Mouse (Mus musculus): Measurements from ENCODE around the gene Otos. TPM values are rescaled to one million over a fixed set of nuclear protein-coding genes. Genes with fewer than 3 reads are reported as not detected.

Gene Otos
- polyA plus RNA-seq, 1 experiment = not detected

DNA sequence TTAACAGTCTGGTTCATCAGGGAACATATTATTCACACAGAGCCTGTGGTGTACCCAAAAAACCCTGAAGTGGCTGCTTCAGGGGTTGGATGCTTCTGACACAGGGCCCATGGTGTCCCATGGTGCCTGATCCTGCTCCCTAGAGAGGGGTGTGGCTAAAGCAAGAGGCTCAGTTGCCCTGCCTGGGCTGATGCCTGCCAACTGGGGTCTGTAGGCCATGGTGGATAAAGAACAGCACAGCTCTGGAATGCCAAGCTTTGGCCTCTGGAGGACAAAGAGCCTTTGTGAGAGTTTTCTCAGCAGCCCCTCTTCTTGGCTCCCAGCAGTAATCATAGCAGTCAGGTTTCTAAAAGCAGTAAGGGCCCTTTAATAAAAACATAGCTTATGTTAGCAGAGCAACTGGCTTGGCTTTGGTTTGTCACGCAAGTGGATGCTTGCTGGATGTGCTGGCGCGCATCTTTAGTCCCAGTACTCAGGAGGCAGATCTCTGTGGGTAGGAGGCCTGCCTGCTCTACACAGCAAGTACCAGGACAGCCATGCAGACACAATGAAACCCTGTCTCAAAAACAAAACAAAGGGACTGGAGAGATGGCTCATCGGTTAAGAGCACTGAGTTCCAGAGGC is 13.6 kb downstream of the Otos start:
- TF ChIP-seq CTCF (IDR thresholded peaks at IDR 0.05; ENCODE audit: control insufficient read depth, insufficient read depth, low read length) = no peak
- TF ChIP-seq POLR2A (IDR thresholded peaks at IDR 0.05; ENCODE audit: borderline replicate concordance, control insufficient read depth, low read depth, low read length) = no peak
- 87% methylated on average over 4 of the region's 4 CpGs for WGBS

GRCm38 (mm10) chr1:92634569-92634968 is 14.1 kb downstream of the Otos start:
- Histone ChIP-seq H3K4me3 (replicated peaks; ENCODE audit: control insufficient read depth, low read depth, low read length) (no peak overlapping the region), H3K27ac (ENCODE audit: control insufficient read depth, insufficient read depth, low read depth, low read length, poor library complexity) (no peak overlapping the region), H3K4me1 (ENCODE audit: control insufficient read depth, insufficient read depth, low read length) (no peaks in the 10 kb centered on the region)
- 68% methylated on average over 1 of the region's 1 CpGs for WGBS
- TF ChIP-seq POLR2A (IDR thresholded peaks at IDR 0.05; ENCODE audit: borderline replicate concordance, control insufficient read depth, low read depth, low read length) (no peak), CTCF (IDR thresholded peaks at IDR 0.05; ENCODE audit: control insufficient read depth, insufficient read depth, low read length) (no peak)

More for the DNA sequence above, 13.6 kb downstream of the Otos start:
- Histone ChIP-seq H3K27ac (ENCODE audit: control insufficient read depth, insufficient read depth, low read depth, low read length, poor library complexity) (no peak overlapping the region), H3K4me1 (ENCODE audit: control insufficient read depth, insufficient read depth, low read length) (peaks cover 3% of the 10 kb centered on the region), H3K4me3 (replicated peaks; ENCODE audit: control insufficient read depth, low read depth, low read length) (no peak overlapping the region)

DNA sequence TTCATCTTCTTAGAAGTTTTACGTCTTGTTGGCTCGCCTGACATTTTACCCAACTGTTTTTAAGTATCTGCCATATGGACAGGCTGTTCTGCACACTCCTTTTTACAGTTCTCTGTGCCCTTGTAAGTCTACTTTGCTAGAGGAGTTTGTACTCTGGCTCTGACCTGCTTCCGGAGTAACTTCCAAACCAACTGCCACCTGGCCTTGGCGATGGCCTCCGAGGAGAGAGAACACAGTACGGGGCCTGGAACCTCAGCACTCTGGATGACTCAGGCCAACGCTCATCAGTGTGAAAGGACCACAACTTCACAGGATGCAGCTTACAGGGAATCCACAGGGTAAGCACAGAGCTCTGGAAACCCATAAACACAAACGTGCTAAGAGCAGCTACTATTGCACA is 14.9 kb downstream of the Otos start:
- no peak overlapping the region for H3K27ac ChIP-seq (ENCODE audit: control insufficient read depth, insufficient read depth, low read depth, low read length, poor library complexity)
- TF ChIP-seq CTCF (IDR thresholded peaks at IDR 0.05; ENCODE audit: control insufficient read depth, insufficient read depth, low read length) = no peak
- TF ChIP-seq POLR2A (IDR thresholded peaks at IDR 0.05; ENCODE audit: borderline replicate concordance, control insufficient read depth, low read depth, low read length) = no peak
- H3K4me1 ChIP-seq (ENCODE audit: control insufficient read depth, insufficient read depth, low read length) = no peaks in the 10 kb centered on the region
- no peak overlapping the region for H3K4me3 ChIP-seq (replicated peaks; ENCODE audit: control insufficient read depth, low read depth, low read length)
- WGBS = 64% methylated on average over 8 of the region's 8 CpGs

GRCm38 (mm10) chr1:92632948-92633347 is 15.7 kb downstream of the Otos start:
- Histone ChIP-seq H3K4me1 (ENCODE audit: control insufficient read depth, insufficient read depth, low read length) (no peaks in the 10 kb centered on the region), H3K4me3 (replicated peaks; ENCODE audit: control insufficient read depth, low read depth, low read length) (no peak overlapping the region), H3K27ac (ENCODE audit: control insufficient read depth, insufficient read depth, low read depth, low read length, poor library complexity) (no peak overlapping the region)
- no peak for TF ChIP-seq POLR2A (IDR thresholded peaks at IDR 0.05; ENCODE audit: borderline replicate concordance, control insufficient read depth, low read depth, low read length)
- no peak for TF ChIP-seq CTCF (IDR thresholded peaks at IDR 0.05; ENCODE audit: control insufficient read depth, insufficient read depth, low read length)
- 45% methylated on average over 6 of the region's 6 CpGs for whole genome bisulfite sequencing

DNA sequence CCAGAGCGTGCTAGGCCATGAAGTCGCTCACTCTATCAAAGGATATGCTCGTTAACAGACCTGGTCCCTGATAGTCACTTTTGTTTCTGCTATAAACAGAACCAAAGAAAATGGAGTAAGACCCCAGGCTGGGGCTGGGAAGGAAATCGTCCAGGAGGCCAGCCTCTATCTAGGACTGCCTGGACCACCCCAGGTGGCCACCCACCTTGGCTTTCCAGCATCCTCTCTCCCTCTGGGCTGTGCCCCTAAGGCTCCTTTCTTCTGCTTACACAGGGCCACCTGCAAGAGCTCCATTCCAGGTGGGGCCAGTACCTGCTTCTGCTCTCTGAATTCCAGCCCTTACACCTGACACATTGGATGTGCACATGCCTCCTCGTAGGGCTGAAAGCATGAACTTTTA is 16.4 kb downstream of the Otos start:
- Histone ChIP-seq H3K27ac (ENCODE audit: control insufficient read depth, insufficient read depth, low read depth, low read length, poor library complexity) (no peak overlapping the region), H3K4me3 (replicated peaks; ENCODE audit: control insufficient read depth, low read depth, low read length) (no peak overlapping the region), H3K4me1 (ENCODE audit: control insufficient read depth, insufficient read depth, low read length) (no peaks in the 10 kb centered on the region)
- no peak for TF ChIP-seq CTCF (IDR thresholded peaks at IDR 0.05; ENCODE audit: control insufficient read depth, insufficient read depth, low read length)
- TF ChIP-seq POLR2A (IDR thresholded peaks at IDR 0.05; ENCODE audit: borderline replicate concordance, control insufficient read depth, low read depth, low read length) = no peak
- 73% methylated on average over 5 of the region's 5 CpGs for WGBS

GRCm38 (mm10) chr1:92628227-92628626 is 20.4 kb downstream of the Otos start:
- H3K4me1 ChIP-seq (ENCODE audit: control insufficient read depth, insufficient read depth, low read length) = no peaks in the 10 kb centered on the region
- no peak overlapping the region for H3K27ac ChIP-seq (ENCODE audit: control insufficient read depth, insufficient read depth, low read depth, low read length, poor library complexity)
- 12% methylated on average over 4 of the region's 4 CpGs for WGBS
- H3K4me3 ChIP-seq (replicated peaks; ENCODE audit: control insufficient read depth, low read depth, low read length) = no peak overlapping the region
- TF ChIP-seq POLR2A (IDR thresholded peaks at IDR 0.05; ENCODE audit: borderline replicate concordance, control insufficient read depth, low read depth, low read length) (no peak), CTCF (IDR thresholded peaks at IDR 0.05; ENCODE audit: control insufficient read depth, insufficient read depth, low read length) (no peak)

DNA sequence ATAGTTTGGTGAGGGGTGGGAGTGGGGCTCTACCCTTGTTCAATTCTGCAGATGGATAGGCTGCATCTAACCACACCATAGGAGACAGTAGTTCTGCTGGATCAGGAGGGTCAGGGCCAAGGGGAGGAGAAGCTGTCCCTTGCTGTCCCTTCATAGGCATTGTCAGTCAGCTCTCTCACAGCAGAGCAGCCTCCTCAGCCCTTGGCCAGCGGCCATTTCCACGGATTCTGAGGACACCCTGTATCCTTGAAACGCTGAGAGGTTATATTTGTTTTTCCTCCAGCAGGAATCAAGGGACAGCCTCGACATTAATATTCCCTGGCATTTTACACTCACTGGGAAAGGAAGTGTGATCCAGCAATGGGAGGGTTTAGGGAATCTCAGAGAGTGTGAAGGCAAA is 30.3 kb downstream of the Otos start:
- H3K4me3 ChIP-seq (replicated peaks; ENCODE audit: control insufficient read depth, low read depth, low read length) = no peak overlapping the region
- 63% methylated on average over 4 of the region's 4 CpGs for WGBS
- TF ChIP-seq POLR2A (IDR thresholded peaks at IDR 0.05; ENCODE audit: borderline replicate concordance, control insufficient read depth, low read depth, low read length) (no peak), CTCF (IDR thresholded peaks at IDR 0.05; ENCODE audit: control insufficient read depth, insufficient read depth, low read length) (no peak)
- no peaks in the 10 kb centered on the region for H3K4me1 ChIP-seq (ENCODE audit: control insufficient read depth, insufficient read depth, low read length)
- no peak overlapping the region for H3K27ac ChIP-seq (ENCODE audit: control insufficient read depth, insufficient read depth, low read depth, low read length, poor library complexity)

DNA sequence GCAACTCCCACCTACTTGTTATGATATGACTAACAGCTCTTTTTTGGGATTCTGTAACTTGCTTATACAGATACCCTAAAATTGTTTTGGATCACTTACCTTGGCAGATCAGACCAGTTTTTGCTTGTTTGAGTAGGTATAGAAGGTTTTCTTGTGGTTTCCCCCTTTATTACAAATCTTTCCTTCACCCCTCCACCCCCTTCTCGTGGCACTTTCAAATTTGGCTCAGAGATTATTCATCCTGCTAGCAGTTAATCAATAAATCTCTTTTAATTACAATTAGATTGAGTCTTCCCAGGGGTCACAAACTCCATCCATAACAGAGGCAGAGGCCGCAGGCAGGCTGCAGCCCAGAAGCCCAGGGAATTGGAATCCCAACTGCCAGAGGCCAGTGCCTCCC is 31.2 kb downstream of the Otos start, which contains the start of gene Olfr12:
Gene Olfr12, plus strand, starts transcription at position 301 of the 400 bp plus-strand sequence.
- Histone ChIP-seq H3K4me1 (ENCODE audit: control insufficient read depth, insufficient read depth, low read length) (no peaks in the 10 kb centered on the region), H3K4me3 (replicated peaks; ENCODE audit: control insufficient read depth, low read depth, low read length) (no peak within 1 kb of the TSS), H3K27ac (ENCODE audit: control insufficient read depth, insufficient read depth, low read depth, low read length, poor library complexity) (no peak within 1 kb of the TSS)
- 58% methylated on average over 2 of the region's 2 CpGs for WGBS
- TF ChIP-seq POLR2A (IDR thresholded peaks at IDR 0.05; ENCODE audit: borderline replicate concordance, control insufficient read depth, low read depth, low read length) (no peak), CTCF (IDR thresholded peaks at IDR 0.05; ENCODE audit: control insufficient read depth, insufficient read depth, low read length) (no peak)

- H3K4me3 ChIP-seq (replicated peaks; ENCODE audit: control insufficient read depth, low read depth, low read length) = no peak overlapping the region
- TF ChIP-seq POLR2A (IDR thresholded peaks at IDR 0.05; ENCODE audit: borderline replicate concordance, control insufficient read depth, low read depth, low read length) = no peak
- H3K4me1 ChIP-seq (ENCODE audit: control insufficient read depth, insufficient read depth, low read length) = no peaks in the 10 kb centered on the region
- no peak overlapping the region for H3K27ac ChIP-seq (ENCODE audit: control insufficient read depth, insufficient read depth, low read depth, low read length, poor library complexity)
- 28% methylated on average over 1 of the region's 1 CpGs for WGBS
These were observed 32.6 kb downstream of the Otos start for GRCm38 (mm10) chr1:92616046-92616445.
